Mouse (Mus musculus) kidney, adult 8-10 months (tissue): ENCODE measurements around the gene Trim28.

Experiments
- DNase-seq, 2 experiments: peaks; one replicate each; pipeline ENCODE4 v3.0.0; 2022

The Trim28 gene

DNA sequence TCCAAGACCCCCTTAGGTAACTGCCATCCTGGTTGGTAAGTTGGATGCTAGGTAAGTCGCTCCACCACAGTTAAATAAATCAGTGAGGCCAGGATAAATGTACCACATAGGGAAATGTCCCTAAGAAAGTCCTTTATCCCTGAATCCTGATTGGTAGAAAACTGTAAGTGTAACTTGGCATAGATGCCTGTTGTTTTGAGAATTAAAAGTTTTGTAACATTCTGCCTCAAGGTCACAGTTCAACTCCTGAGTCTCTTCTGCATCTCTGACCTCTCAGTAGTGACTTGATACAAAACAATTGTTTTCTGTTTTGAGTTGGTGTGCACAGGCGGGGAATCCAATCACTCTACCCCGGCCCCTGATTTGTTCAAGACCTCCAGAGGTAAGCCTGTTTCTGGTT is at the start of gene Trim28:
Trim28 (plus strand) TSS at position 264 of the 400 bp plus-strand sequence.
- no peak for DNase-seq

DNA sequence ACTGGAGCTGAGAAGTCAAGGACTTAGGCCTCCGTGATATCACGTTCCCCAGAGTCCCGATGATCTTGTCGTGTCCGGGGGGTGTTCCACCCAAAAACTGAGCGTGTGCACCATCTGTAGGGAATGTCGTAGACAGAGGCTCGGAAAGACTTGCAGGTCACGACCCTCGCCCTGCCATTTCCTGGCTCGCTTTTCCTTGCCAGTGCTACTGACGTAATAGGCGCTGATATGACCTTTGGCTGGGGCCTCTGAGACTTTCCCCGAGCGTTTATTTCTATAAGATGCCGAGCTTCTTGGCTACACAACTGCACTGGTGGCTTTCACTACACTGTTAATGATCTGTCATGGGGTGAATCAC is 49.1 kb upstream of the Trim28 start:
- no peak for DNase-seq

DNA sequence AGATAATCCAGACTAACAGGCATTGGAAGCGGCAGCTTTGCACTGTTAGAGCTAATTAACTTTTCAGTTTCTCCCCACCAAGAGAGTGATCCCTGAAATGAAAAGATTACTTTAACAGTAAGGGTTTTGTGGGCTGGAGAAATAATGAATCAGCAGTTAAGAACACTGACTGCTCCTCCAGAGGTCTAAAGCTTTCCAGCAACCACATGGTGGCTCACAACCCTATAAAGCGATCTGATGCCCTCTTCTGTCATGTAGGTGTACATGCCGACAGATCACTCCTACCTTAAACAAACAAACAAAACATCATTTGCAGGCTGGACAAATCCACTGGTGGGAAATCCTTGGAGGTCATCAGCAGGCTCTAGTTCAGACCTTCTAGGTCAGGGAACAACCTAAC is 44.0 kb upstream of the Trim28 start:
- no peak for DNase-seq

DNA sequence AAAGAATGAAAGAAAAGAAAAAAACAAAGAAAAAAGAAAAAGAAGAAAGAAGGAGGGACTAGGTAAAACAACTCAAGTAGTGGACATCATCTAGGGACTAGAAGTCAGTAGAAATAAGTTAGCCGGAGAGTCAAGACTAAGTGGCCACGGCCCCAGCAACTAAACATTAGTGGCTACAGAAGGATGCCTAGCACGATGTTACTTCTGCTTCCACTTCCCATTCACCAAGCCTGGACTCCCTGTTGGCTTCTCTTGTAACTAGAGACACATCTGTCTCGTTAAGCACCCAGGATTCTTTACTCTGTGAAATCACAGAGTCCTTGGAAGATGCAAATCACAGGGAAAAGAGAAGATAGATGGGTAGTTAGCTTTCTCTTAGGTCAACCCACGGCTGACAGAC is 41.4 kb upstream of the Trim28 start:
- DNase-seq = no peak

DNA sequence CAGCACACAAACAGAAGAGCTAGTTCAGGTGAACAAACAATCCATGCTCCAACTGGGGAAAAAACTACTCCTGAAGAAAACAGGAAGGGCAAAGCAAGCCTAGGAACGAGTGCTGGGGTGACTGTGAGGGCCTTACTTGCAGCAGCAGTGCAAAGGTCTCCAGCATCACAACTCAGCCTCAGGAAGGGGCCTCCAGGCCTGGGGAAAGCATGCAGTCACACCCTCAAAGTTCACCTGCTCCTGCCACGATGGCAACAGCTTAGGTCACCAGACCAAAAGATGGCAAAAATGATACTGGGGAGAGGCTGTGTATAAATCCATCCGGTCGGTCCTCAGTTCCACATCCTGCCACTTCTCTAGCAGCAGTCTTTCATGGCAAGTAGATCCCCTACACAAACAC is 40.0 kb upstream of the Trim28 start:
- no peak for DNase-seq

- no peak for DNase-seq
Observed at GRCm38 (mm10) chr7:12959718-12960117, 39.2 kb upstream of the Trim28 start.

GRCm38 (mm10) chr7:12961511-12962141 is 37.3 kb upstream of the Trim28 start:
- peak; percentile 45 to 49 for DNase-seq

- DNase-seq = peak; percentile 90 to 92
Observed at GRCm38 (mm10) chr7:12965678-12966091, 33.2 kb upstream of the Trim28 start, which contains the start of gene Zfp324. Gene Zfp324 (plus strand): TSS chr7:12965838.

DNA sequence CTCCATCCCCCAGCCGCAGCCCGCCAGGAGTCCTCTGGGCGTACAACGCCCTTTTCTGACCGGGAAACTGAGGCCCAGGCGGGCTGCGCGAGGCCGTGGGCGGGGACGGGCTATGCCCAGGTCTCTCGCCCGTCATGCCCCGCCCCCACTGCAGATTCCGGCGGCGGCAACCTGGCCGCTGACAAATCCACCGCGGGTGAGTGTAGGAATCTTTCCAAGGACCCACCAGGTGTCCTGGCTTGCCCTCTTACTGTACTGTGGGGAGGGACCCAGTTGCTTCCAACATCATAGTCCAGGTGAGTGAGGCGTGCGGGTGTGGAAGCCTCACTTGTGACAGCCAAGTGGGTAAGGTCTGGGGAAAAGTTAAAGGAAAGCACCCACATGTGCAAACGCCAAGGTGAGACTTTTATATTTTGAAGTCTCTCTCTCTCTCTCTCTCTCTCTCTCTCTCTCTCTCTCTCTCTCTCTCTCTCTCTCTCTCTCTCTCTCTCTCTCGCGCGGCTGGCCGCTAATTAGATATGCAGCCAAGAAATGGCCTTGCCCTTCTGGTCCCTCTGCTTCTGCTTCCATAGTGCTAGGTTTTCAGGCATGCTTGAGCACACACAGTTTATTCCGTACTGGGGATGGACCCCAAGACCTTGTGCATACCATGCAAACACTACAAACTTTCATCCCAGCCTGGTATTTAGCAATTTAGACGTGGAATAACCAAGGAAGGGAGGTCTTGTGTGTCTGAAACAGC is 32.6 kb upstream of the Trim28 start:
- peak; percentile 57 to 60 for DNase-seq

GRCm38 (mm10) chr7:12970906-12971305 is 28.0 kb upstream of the Trim28 start:
- DNase-seq = no peak

DNA sequence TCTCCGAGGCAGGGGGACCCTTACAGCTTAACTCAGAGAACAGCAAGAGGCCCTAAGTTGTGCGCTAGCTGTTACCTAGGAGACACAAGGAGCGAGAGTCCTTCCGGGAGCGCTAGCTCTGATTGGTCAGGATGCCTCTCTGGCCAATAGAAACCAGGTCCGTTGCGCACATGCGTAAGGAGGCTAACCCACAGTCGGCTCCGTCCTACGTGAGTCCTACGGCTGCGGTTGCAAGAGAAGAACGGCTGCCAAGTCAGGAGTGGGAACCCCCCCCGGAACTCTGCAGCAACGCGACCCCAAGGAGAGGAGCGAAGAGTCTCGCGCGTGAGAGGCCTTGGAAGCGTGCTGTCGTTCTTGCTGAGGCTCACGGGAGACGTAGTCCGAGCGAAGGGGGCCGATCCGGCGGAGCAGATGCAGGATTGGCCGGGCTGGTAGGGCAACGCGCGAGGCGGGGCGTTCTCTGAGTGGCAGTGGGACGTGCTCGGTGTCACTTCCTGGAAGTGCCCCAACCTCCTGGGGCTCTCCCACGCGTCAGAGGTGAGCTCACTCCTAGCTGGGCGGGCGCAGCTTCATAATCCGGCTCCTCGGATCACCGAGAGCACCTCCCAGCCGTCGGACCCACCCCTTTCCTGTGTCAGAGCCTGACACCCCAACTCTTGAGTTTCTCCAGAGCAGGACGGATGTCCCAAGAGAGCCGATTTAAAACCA is 21.1 kb upstream of the Trim28 start, which contains the start of gene Zfp446:
Zfp446 (plus strand) TSS at position 167 of the 708 bp plus-strand sequence.
- DNase-seq = peak; percentile 98 to 99

GRCm38 (mm10) chr7:12978931-12979722 is 19.8 kb upstream of the Trim28 start:
- peak in 1 of 2 experiments; percentile 16 for DNase-seq

GRCm38 (mm10) chr7:12979776-12980175 is 19.1 kb upstream of the Trim28 start:
- DNase-seq = no peak

DNA sequence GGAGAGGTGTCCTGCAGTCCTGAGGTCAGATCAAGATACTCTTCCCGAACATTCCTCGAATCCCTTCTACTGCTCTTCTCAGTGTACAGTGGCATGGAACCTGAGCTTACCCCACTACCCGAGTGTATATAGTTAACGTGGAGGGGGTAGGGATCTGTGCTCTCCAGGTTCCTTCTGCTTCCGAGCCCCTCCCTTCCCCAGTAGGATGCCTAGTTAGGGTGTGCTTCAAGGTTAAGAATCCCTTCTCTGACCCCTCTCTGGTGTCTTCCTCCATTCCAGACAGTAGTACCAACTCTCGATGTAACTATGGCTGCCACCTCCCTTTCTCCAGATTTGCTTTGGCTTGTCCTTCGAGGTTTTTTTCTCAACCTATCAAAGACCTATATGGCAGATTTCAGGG is 18.6 kb upstream of the Trim28 start:
- DNase-seq = no peak

DNA sequence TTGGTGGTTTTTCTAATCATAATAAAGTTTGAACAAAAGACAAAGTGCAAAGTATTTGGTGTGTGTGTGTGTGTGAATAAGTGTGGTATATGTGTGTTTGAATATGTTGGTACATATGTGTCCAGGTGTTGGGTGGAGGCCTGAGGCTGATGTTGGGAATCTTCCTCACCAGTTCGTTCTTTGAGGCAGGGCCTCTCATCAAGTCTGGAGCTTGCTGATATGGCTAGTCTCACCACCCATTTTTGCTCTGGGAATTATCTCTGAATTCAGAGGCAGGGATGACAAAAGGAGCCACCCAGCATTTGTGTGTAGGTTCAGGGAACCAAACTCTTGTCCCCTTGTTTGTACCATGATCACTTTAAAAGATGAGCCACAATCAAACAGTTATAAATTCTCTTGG is 13.2 kb upstream of the Trim28 start:
- no peak for DNase-seq

GRCm38 (mm10) chr7:12986906-12987305 is 12.0 kb upstream of the Trim28 start:
- no peak for DNase-seq

DNA sequence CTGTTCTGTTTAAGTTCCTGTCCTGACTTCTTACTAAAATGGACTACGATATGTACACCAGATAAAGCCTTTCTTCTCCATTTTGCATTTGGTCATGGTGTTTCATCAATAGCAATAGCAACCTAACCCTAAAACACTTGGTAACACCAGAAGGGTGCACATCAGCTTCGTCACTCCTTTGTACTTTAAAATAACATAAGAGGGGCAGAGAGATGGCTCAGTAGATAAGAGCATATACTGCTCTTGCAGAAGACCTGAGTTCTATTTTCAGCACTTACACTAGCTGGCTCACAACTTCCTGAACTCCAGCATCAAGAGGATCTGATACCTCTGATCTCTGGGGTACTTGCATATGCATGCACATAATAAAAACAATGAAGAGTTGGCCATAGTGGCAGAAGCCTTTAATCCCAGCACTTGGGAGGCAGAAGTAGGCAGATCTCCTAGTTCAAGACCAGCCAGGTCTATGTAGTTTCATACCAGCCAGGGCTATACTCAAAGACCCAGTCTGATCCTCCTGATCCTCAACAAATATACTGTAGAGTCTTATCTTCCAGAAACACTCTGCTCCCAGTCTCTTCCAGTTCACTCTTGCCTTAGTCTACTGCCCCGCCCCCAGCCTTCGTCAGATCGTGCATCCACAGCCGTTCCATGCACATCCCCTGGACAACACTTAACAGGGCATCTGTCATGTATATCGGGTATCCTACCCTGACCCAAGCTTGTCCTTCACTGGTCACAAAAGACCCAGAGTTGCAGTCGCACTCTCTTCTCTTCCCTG is 11.3 kb upstream of the Trim28 start:
- no peak for DNase-seq

DNA sequence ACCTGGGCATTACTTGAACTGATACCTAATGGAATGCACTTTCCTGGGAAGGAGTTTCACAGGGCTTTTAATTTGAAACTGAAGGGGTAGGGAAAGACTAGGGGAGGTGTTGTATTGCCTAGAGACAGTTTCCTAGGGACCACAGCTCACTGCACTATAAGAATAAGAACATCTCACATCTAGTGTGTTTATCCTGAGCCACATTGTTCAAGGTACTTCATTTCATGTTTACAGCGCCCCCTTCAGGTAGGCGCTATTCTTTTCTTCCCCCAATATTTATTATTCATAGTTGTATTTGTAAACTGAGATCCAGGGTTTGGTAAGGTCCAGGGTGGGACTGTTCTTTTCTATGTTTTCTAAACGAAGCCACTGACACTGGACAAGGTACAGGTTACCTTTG is 6.7 kb upstream of the Trim28 start:
- DNase-seq = peak in 1 of 2 experiments; percentile 28

DNA sequence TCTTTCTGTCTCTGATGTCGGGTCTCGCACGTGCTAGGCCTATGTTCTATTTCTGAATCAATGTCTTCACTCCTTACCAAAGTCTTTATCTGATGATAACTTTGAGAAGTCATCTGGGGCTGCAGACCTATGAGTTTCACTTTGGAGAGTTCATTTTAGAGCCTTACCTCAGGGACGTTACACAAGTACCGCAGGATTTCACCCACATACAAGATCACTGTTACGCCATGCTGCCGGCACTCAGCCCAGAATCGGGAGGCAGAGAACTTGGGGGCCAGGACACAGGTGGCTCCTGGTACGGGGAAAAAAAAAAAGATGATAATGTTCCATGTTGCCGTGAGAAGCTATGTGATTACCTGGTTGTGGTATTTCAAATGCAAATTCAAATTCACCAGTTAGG is 5.8 kb upstream of the Trim28 start:
- DNase-seq = no peak

DNA sequence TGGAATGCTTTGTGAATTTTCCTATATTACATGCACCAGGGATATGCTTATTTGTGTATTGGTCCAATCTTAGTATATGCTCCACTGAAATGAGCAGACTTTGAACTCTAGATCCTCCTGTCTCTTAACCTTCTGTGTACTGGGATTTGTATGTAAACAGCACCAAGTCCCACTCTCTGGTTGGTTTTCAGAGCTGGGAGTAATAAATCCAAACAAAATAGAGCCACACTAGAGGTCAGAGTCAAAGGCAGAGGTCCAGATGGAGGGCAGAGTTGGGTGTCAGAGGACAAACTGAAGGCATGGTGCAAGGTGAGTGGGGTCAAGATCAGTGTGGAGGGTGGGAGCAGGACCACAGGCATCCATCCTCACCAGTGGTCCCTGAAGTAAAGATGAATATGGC is 3.1 kb upstream of the Trim28 start:
- no peak for DNase-seq

GRCm38 (mm10) chr7:12997230-12997629 is 1.7 kb upstream of the Trim28 start:
- no peak for DNase-seq

GRCm38 (mm10) chr7:12998053-12998452 is 861 bp upstream of the Trim28 start, which contains the start of gene Slc27a5:
Gene Slc27a5 (minus strand): TSS chr7:12998192.
- DNase-seq = no peak
